In the genomic region with DNA sequence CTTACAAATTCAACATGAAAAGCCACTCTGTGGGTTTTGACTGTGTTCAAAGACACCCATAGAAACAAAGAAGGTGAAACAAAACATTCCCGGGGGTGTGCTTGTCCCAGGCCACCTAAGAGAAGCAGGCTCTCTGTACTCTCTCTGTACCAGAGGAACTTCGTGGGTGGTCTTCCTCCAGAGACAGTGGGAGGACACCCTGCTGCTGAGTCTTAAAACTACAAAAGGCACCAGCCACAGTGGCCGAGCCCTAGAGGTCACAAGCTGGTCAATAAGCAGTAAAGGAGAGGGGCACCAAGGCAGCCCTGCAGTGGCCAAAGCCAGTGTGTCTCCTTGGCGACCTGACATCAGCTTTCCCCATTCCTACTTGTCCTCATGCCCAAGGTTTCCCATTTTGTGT, we compare ENCODE assay signal across 14 mouse cellular contexts. TPM values are rescaled to one million over a fixed set of nuclear protein-coding genes. Genes with fewer than 3 reads are reported as not detected.
DNase-seq lines count a peak whose midpoint lies in the region; ATAC-seq lines count a peak whose summit lies in the region.
"Had no signal": no experiment of that assay in that cellular context is flagged by ENCODE, and none has a peak within 500 bp of the region (broad histone marks: within the 10 kb centered on the region; RNA-seq: fewer than 3 reads in every experiment).

No protein-coding gene starts in this region.

- WGBS in hindbrain, embryonic 11.5 days = 3% methylated on average over 4 of the region's 4 CpGs
- 3% methylated on average over 4 of the region's 4 CpGs for WGBS in hindbrain, embryonic 14.5 days
- WGBS in midbrain, embryonic 16.5 days = 8% methylated on average over 4 of the region's 4 CpGs
- WGBS in midbrain, embryonic 14.5 days = 2% methylated on average over 4 of the region's 4 CpGs
- 5% methylated on average over 4 of the region's 4 CpGs for WGBS in embryonic facial prominence, embryonic 10.5 days

- H3K9me3 ChIP-seq in hindbrain, embryonic 11.5 days (ENCODE audit: control insufficient read depth, low read length) = no peaks in the 10 kb centered on the region
- H3K9me3 ChIP-seq in hindbrain, embryonic 14.5 days (ENCODE audit: control insufficient read depth, low read length) = no peaks in the 10 kb centered on the region
- no peaks in the 10 kb centered on the region for H3K9me3 ChIP-seq in midbrain, embryonic 16.5 days (replicated peaks; ENCODE audit: control insufficient read depth, low read length, poor library complexity, severe bottlenecking)
- H3K9me3 ChIP-seq in midbrain, embryonic 14.5 days (ENCODE audit: control insufficient read depth, low read length) = no peaks in the 10 kb centered on the region
- peaks cover 7% of the 10 kb centered on the region; the same call in 1 of the 2 replicates for H3K9me3 ChIP-seq in embryonic facial prominence, embryonic 10.5 days

- H3K27ac ChIP-seq in hindbrain, embryonic 11.5 days (ENCODE audit: low read depth, low read length) = no peak overlapping the region
- no peak overlapping the region for H3K27ac ChIP-seq in hindbrain, embryonic 14.5 days
- peak overlapping the region; percentile 10; the same call in 1 of the 2 replicates for H3K27ac ChIP-seq in midbrain, embryonic 16.5 days (ENCODE audit: low read length)
- no peak overlapping the region for H3K27ac ChIP-seq in midbrain, embryonic 14.5 days (replicated peaks; ENCODE audit: low read depth, low read length)
- H3K27ac ChIP-seq in embryonic facial prominence, embryonic 10.5 days (replicated peaks) = peak overlapping the region; percentile 63; the same call in 1 of the 2 replicates
- H3K27ac ChIP-seq: forebrain, embryonic 12.5 days had no signal

- H3K4me2 ChIP-seq in hindbrain, embryonic 11.5 days (replicated peaks; ENCODE audit: low read depth, low read length) = no peak overlapping the region
- H3K4me2 ChIP-seq in hindbrain, embryonic 14.5 days (replicated peaks) = no peak overlapping the region
- no peak overlapping the region for H3K4me2 ChIP-seq in midbrain, embryonic 16.5 days (ENCODE audit: low read length)
- no peak overlapping the region for H3K4me2 ChIP-seq in midbrain, embryonic 14.5 days (ENCODE audit: low read length)
- H3K4me2 ChIP-seq: lung, embryonic 15.5 days had no signal

- peaks cover 7% of the 10 kb centered on the region for H3K27me3 ChIP-seq in hindbrain, embryonic 11.5 days (ENCODE audit: control insufficient read depth, insufficient read depth, low read length)
- no peaks in the 10 kb centered on the region; the same call in 1 of the 2 replicates for H3K27me3 ChIP-seq in hindbrain, embryonic 14.5 days (ENCODE audit: control insufficient read depth, insufficient read depth, low read length)
- peaks cover 10% of the 10 kb centered on the region for H3K27me3 ChIP-seq in midbrain, embryonic 16.5 days (ENCODE audit: control insufficient read depth, insufficient read depth, low read depth, low read length)
- peaks cover 5% of the 10 kb centered on the region; the same call in 1 of the 2 replicates for H3K27me3 ChIP-seq in midbrain, embryonic 14.5 days (ENCODE audit: control insufficient read depth, insufficient read depth, low read length)
- peaks cover 30% of the 10 kb centered on the region for H3K27me3 ChIP-seq in embryonic facial prominence, embryonic 10.5 days (replicated peaks; ENCODE audit: low read depth, poor library complexity, severe bottlenecking)
- H3K27me3 ChIP-seq: lung, embryonic 15.5 days had no signal

- no peaks in the 10 kb centered on the region for H3K36me3 ChIP-seq in hindbrain, embryonic 11.5 days (ENCODE audit: control insufficient read depth, insufficient read depth, low read length)
- no peaks in the 10 kb centered on the region for H3K36me3 ChIP-seq in hindbrain, embryonic 14.5 days (replicated peaks; ENCODE audit: control insufficient read depth, insufficient read depth)
- H3K36me3 ChIP-seq in midbrain, embryonic 16.5 days (ENCODE audit: control insufficient read depth, insufficient read depth, low read length) = no peaks in the 10 kb centered on the region
- H3K36me3 ChIP-seq in midbrain, embryonic 14.5 days (ENCODE audit: control insufficient read depth, insufficient read depth, low read length) = no peaks in the 10 kb centered on the region
- peaks cover 17% of the 10 kb centered on the region for H3K36me3 ChIP-seq in embryonic facial prominence, embryonic 10.5 days (replicated peaks)
- H3K36me3 ChIP-seq: forebrain, embryonic 12.5 days had no signal

- H3K9ac ChIP-seq in hindbrain, embryonic 11.5 days (ENCODE audit: low read depth, low read length) = no peak overlapping the region
- H3K9ac ChIP-seq in hindbrain, embryonic 14.5 days = no peak overlapping the region
- H3K9ac ChIP-seq in midbrain, embryonic 16.5 days (ENCODE audit: low read depth, low read length) = no peak overlapping the region
- no peak overlapping the region for H3K9ac ChIP-seq in midbrain, embryonic 14.5 days (replicated peaks; ENCODE audit: low read length)
- H3K9ac ChIP-seq: forebrain, embryonic 12.5 days; lung, embryonic 15.5 days had no signal

- peaks cover 19% of the 10 kb centered on the region for H3K4me1 ChIP-seq in hindbrain, embryonic 11.5 days (replicated peaks; ENCODE audit: control insufficient read depth, insufficient read depth, low read length)
- H3K4me1 ChIP-seq in hindbrain, embryonic 14.5 days (replicated peaks; ENCODE audit: control insufficient read depth, insufficient read depth, low read length) = peaks cover 25% of the 10 kb centered on the region
- peaks cover 27% of the 10 kb centered on the region for H3K4me1 ChIP-seq in midbrain, embryonic 16.5 days (ENCODE audit: control insufficient read depth, insufficient read depth, low read length)
- peaks cover 29% of the 10 kb centered on the region for H3K4me1 ChIP-seq in midbrain, embryonic 14.5 days (ENCODE audit: control insufficient read depth, insufficient read depth, low read length)
- H3K4me1 ChIP-seq in embryonic facial prominence, embryonic 10.5 days = peaks cover 51% of the 10 kb centered on the region

- no peak for ATAC-seq in hindbrain, embryonic 11.5 days (ENCODE audit: low FRiP score)
- ATAC-seq in hindbrain, embryonic 14.5 days (ENCODE audit: low FRiP score) = no peak
- no peak for ATAC-seq in midbrain, embryonic 16.5 days
- no peak for ATAC-seq in midbrain, embryonic 14.5 days (ENCODE audit: low FRiP score, low TSS enrichment)

- no peak overlapping the region for H3K4me3 ChIP-seq in hindbrain, embryonic 11.5 days (ENCODE audit: low read depth, low read length)
- H3K4me3 ChIP-seq in hindbrain, embryonic 14.5 days (replicated peaks; ENCODE audit: low read length) = no peak overlapping the region
- no peak overlapping the region for H3K4me3 ChIP-seq in midbrain, embryonic 16.5 days (ENCODE audit: low read depth, low read length)
- no peak overlapping the region for H3K4me3 ChIP-seq in midbrain, embryonic 14.5 days (replicated peaks; ENCODE audit: low read depth, low read length)
- no peak overlapping the region for H3K4me3 ChIP-seq in embryonic facial prominence, embryonic 10.5 days
- H3K4me3 ChIP-seq: forebrain, embryonic 12.5 days; lung, embryonic 15.5 days; myocyte had no signal

- DNase-seq in hindbrain, embryonic 11.5 days (ENCODE audit: low spot score) = peak; percentile 50
- DNase-seq in hindbrain, embryonic 14.5 days (ENCODE audit: low spot score) = no peak
- no peak for DNase-seq in midbrain, embryonic 14.5 days
- peak; percentile 26 for DNase-seq in embryonic facial prominence, embryonic 10.5 days (ENCODE audit: low spot score)
- no peak for DNase-seq in urinary bladder, postnatal 4 days (ENCODE audit: low spot score in 2 of 2)
- DNase-seq in right cerebral cortex, adult 18-20 months = no peak
- DNase-seq: cerebellum, postnatal 14 days; heart, postnatal 10 days; kidney, adult 11 months; kidney, postnatal 4 days had no signal

RNA-seq across cellular contexts. Expression of a gene that starts 14.5 kb away (rescaled TPM):
- 10.9 and 12.3 TPM in 2 replicates for polyA plus RNA-seq in hindbrain, embryonic 11.5 days (2014; fragmentation: Nextera tagmentation; extraction: Ambion mirVana)
- 9.0 and 11.6 TPM in 2 replicates for polyA plus RNA-seq in hindbrain, embryonic 14.5 days (2014; fragmentation: Nextera tagmentation; extraction: Ambion mirVana)
- polyA plus RNA-seq in midbrain, embryonic 16.5 days (2015; fragmentation: Nextera tagmentation; extraction: Ambion mirVana) = 8.9 and 10.3 TPM in 2 replicates
- polyA plus RNA-seq in midbrain, embryonic 14.5 days (2014; fragmentation: Nextera tagmentation; extraction: Ambion mirVana) = 5.9 and 7.8 TPM in 2 replicates
- polyA plus RNA-seq in embryonic facial prominence, embryonic 10.5 days (2016; fragmentation: Nextera tagmentation; extraction: Ambion mirVana) = 12.9 and 13.3 TPM in 2 replicates

Comparison
In these comparisons a context has a peak if more than half of its experiments do, and no peak if none do; other contexts are left out.
1. DNase-seq: peak in hindbrain, embryonic 11.5 days (single experiment) and embryonic facial prominence, embryonic 10.5 days (single experiment); none in hindbrain, embryonic 14.5 days (single experiment), midbrain, embryonic 14.5 days (single experiment), urinary bladder, postnatal 4 days (0 of 2) and right cerebral cortex, adult 18-20 months (single experiment).
2. H3K27ac ChIP-seq: peak in midbrain, embryonic 16.5 days (single experiment) and embryonic facial prominence, embryonic 10.5 days (single experiment); none in hindbrain, embryonic 11.5 days (single experiment), hindbrain, embryonic 14.5 days (single experiment) and midbrain, embryonic 14.5 days (single experiment).